Mouse (Mus musculus) midbrain, embryonic 10.5 days (tissue): ENCODE data around the gene Cdx4. TPM values are rescaled to one million over a fixed set of nuclear protein-coding genes. Genes with fewer than 3 reads are reported as not detected.

Source experiments
- DNase-seq: peaks from one replicate; pipeline ENCODE4 v3.0.0-alpha.2; 2017; ENCODE audit warnings: low spot score
- H3K27ac ChIP-seq: fragments of 300-500 bp; sonication (generic); replicated peaks from 2 replicates; pipeline ENCODE4 v1.5.1; 2016; ENCODE audit warnings: mild to moderate bottlenecking
- H3K27me3 ChIP-seq: fragments of 300-500 bp; sonication (generic); 2 replicates; pipeline ENCODE4 v1.6.1; 2016; ENCODE audit warnings: low read depth, mild to moderate bottlenecking; ENCODE audit not compliant: poor library complexity, severe bottlenecking
- H3K36me3 ChIP-seq: fragments of 300-500 bp; sonication (generic); 2 replicates; pipeline ENCODE4 v1.6.1; 2016; ENCODE audit warnings: mild to moderate bottlenecking, moderate library complexity
- H3K4me1 ChIP-seq: fragments of 300-500 bp; sonication (generic); 2 replicates; pipeline ENCODE4 v1.6.1; 2016
- H3K4me3 ChIP-seq: fragments of 300-500 bp; sonication (generic); 2 replicates; pipeline ENCODE4 v1.5.1; 2016; ENCODE audit warnings: mild to moderate bottlenecking, moderate library complexity
- H3K9me3 ChIP-seq: fragments of 300-500 bp; sonication (generic); replicated peaks from 2 replicates; pipeline ENCODE4 v1.6.1; 2016; ENCODE audit warnings: mild to moderate bottlenecking
- WGBS: fragments of 180-500 bp; shearing (Covaris S2); methylation state at CpG from one replicate; pipeline ENCODE4 v1.1.7; 2016; 5-methylcytosine and 5-hydroxymethylcytosine counted together
- polyA plus RNA-seq: library from polyadenylated mRNA; unstranded; fragments of >200 nt; fragmentation: Nextera tagmentation; extraction: Ambion mirVana; gene quantifications from 2 replicates; pipeline ENCODE4 v1.2.1, GENCODE M21; 2016

Gene Cdx4
- polyA plus RNA-seq, 1 experiment from 2014 or later: not detected

- H3K9me3 ChIP-seq: no peaks in the 10 kb centered on the region
- no peak overlapping the region for H3K27ac ChIP-seq
- H3K4me3 ChIP-seq: no peak overlapping the region
- H3K4me1 ChIP-seq: no peaks in the 10 kb centered on the region
- H3K36me3 ChIP-seq: no peaks in the 10 kb centered on the region
- peaks cover 93% of the 10 kb centered on the region for H3K27me3 ChIP-seq
- no peak for DNase-seq
- WGBS: 67% methylated on average over 3 of the region's 3 CpGs
These were observed 20.3 kb downstream of the Cdx4 start for GRCm38 (mm10) chrX:103341369-103342113.

GRCm38 (mm10) chrX:103355784-103356183 lies 34.6 kb downstream of the Cdx4 start:
- peaks cover 100% of the 10 kb centered on the region for H3K27me3 ChIP-seq
- 0 out of 2 replicates have a peak, but pooled peaks cover 5% of the 10 kb centered on the region for H3K36me3 ChIP-seq
- no peaks in the 10 kb centered on the region for H3K9me3 ChIP-seq
- H3K4me1 ChIP-seq: peaks cover 5% of the 10 kb centered on the region; the same call in 1 of the 2 replicates
- H3K4me3 ChIP-seq: peak overlapping the region; percentile 66
- WGBS: 50% methylated on average over 5 of the region's 5 CpGs
- H3K27ac ChIP-seq: no peak overlapping the region
- DNase-seq: no peak

DNA sequence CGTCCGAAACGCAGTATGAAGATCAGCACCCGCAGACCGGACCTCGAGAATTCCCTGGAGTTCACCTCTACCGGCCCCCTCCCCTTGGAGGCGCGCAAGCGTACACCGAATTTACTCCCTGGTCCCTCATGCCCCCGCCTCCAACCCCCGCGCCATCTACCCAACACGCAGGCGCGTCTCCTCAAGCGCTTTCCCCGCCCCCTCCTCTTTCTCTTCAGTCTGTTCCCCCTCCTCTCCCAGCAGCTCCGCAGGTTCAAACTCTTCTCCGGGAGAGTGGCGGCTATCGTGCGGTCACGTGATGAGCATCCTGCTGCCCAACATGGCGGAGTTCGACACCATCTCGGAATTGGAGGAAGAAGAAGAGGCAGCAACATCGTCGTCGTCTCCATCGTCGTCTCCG lies 35.1 kb downstream of the Cdx4 start, which contains the start of gene Chic1:
Chic1 (plus strand) TSS at position 190 of the 400 bp plus-strand sequence.
- Histone ChIP-seq H3K4me1 (peaks cover 5% of the 10 kb centered on the region; the same call in 1 of the 2 replicates), H3K36me3 (0 out of 2 replicates have a peak, but pooled peaks cover 5% of the 10 kb centered on the region), H3K4me3 (peak within 1 kb of the TSS; percentile 66), H3K27me3 (peaks cover 100% of the 10 kb centered on the region), H3K27ac (peak within 1 kb of the TSS; percentile 89), H3K9me3 (no peaks in the 10 kb centered on the region)
- WGBS: 17% methylated on average over 34 of the region's 34 CpGs
- peak; percentile 85 for DNase-seq

GRCm38 (mm10) chrX:103356761-103357236 lies 35.6 kb downstream of the Cdx4 start:
- H3K4me1 ChIP-seq: peaks cover 5% of the 10 kb centered on the region; the same call in 1 of the 2 replicates
- H3K27me3 ChIP-seq: peaks cover 100% of the 10 kb centered on the region
- H3K4me3 ChIP-seq: peak overlapping the region; percentile 66
- 12% methylated on average over 24 of the region's 24 CpGs for WGBS
- no peaks in the 10 kb centered on the region for H3K9me3 ChIP-seq
- no peak for DNase-seq
- H3K27ac ChIP-seq: peak overlapping the region; percentile 89
- 0 out of 2 replicates have a peak, but pooled peaks cover 5% of the 10 kb centered on the region for H3K36me3 ChIP-seq

- Histone ChIP-seq H3K27ac (no peak overlapping the region), H3K27me3 (peaks cover 96% of the 10 kb centered on the region), H3K36me3 (no peaks in the 10 kb centered on the region), H3K4me1 (no peaks in the 10 kb centered on the region), H3K9me3 (no peaks in the 10 kb centered on the region), H3K4me3 (no peak overlapping the region)
- no peak for DNase-seq
- WGBS: 69% methylated on average over 5 of the region's 5 CpGs
These were observed 45.0 kb downstream of the Cdx4 start for GRCm38 (mm10) chrX:103366201-103366600.

DNA sequence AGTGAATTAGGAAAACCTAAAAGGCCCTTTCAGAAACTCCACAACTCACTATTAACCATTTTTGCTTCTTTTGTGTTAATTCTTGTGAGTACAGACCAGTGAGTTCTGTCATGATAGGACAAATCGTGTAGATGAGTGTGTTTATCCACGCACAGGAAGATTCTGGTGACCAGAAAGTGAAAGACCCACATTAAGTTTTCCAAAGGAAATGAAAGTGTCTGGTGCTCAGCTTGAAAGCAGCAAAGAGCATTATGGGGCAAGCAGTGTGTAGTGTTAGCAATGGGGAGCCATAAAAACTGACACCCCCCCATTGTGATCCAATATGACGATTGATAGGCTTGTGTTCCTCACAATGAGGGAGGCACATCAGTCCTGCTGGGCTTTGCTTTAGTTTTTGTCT lies 47.5 kb downstream of the Cdx4 start:
- H3K4me3 ChIP-seq: no peak overlapping the region

GRCm38 (mm10) chrX:103371221-103371620 lies 50.0 kb downstream of the Cdx4 start:
- peaks cover 99% of the 10 kb centered on the region for H3K27me3 ChIP-seq
- H3K27ac ChIP-seq: no peak overlapping the region
- WGBS: 87% methylated on average over 2 of the region's 2 CpGs
- no peaks in the 10 kb centered on the region for H3K9me3 ChIP-seq
- H3K4me3 ChIP-seq: no peak overlapping the region
- H3K36me3 ChIP-seq: peaks cover 3% of the 10 kb centered on the region; the same call in 1 of the 2 replicates
- no peaks in the 10 kb centered on the region for H3K4me1 ChIP-seq
- DNase-seq: no peak

More for the DNA sequence above, 47.5 kb downstream of the Cdx4 start:
- Histone ChIP-seq H3K27ac (no peak overlapping the region), H3K27me3 (peaks cover 96% of the 10 kb centered on the region), H3K9me3 (no peaks in the 10 kb centered on the region), H3K36me3 (no peaks in the 10 kb centered on the region), H3K4me1 (no peaks in the 10 kb centered on the region)
- 66% methylated on average over 3 of the region's 3 CpGs for WGBS
- no peak for DNase-seq

GRCm38 (mm10) chrX:103371627-103372026 lies 50.4 kb downstream of the Cdx4 start:
- Histone ChIP-seq H3K4me3 (no peak overlapping the region), H3K4me1 (no peaks in the 10 kb centered on the region), H3K9me3 (no peaks in the 10 kb centered on the region), H3K27me3 (peaks cover 99% of the 10 kb centered on the region), H3K36me3 (peaks cover 3% of the 10 kb centered on the region; the same call in 1 of the 2 replicates), H3K27ac (no peak overlapping the region)
- DNase-seq: no peak
- 55% methylated on average over 2 of the region's 2 CpGs for WGBS

DNA sequence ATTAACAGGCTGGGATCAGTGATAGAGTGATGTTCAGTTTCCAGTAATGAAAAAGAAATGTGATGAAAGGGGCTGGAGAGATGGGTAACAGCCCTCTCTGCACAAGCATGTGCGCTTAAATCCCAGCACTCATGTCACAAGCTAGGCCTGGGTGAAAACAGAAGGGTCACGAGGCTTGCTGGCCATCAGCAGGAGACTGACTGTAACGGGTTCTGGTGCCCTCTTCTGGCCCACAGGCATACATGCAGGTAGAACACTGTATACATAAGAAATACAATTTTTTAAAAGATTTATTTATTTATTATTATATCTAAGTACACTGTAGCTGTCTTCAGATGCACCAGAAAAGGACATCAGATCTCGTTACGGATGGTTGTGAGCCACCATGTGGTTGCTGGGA lies 53.1 kb downstream of the Cdx4 start:
- 64% methylated on average over 5 of the region's 5 CpGs for WGBS
- no peak overlapping the region for H3K27ac ChIP-seq
- H3K9me3 ChIP-seq: no peaks in the 10 kb centered on the region
- DNase-seq: no peak
- H3K27me3 ChIP-seq: peaks cover 99% of the 10 kb centered on the region
- peaks cover 10% of the 10 kb centered on the region; the same call in 1 of the 2 replicates for H3K36me3 ChIP-seq
- H3K4me1 ChIP-seq: no peaks in the 10 kb centered on the region
- no peak overlapping the region for H3K4me3 ChIP-seq

Other genes starting within 250 kb of the Cdx4 start
- 7.4 and 13.3 TPM in 2 replicates for gene Nap1l2, start 134.8 kb upstream of the Cdx4 start, polyA plus RNA-seq
- gene Chic1, start 35.1 kb downstream of the Cdx4 start, polyA plus RNA-seq: 4.5 and 5.9 TPM in 2 replicates
- gene Tsx, start 93.1 kb downstream of the Cdx4 start, polyA plus RNA-seq: 0.34 and 0.35 TPM in 2 replicates
- gene Gm26992, start 100.6 kb downstream of the Cdx4 start, polyA plus RNA-seq: not detected in 2 replicates